Mouse (Mus musculus) spleen, adult 18-20 months (tissue): ENCODE results near the gene Gsdma2.

ENCODE experiments used
- DNase-seq, 2 experiments: peaks; one replicate each; pipeline ENCODE4 v3.0.0; 2022; ENCODE audit warnings: mixed read lengths in 2 of 2

Gene Gsdma2

GRCm38 (mm10) chr11:98702323-98702722 is 55.8 kb downstream of the Gsdma2 start:
- no peak for DNase-seq

GRCm38 (mm10) chr11:98705021-98705420 is 58.5 kb downstream of the Gsdma2 start:
- no peak for DNase-seq
